Mouse (Mus musculus): ENCODE measurements at regions not wholly inside any gene's neighbourhood (a gene's known extent, or its start where the extent isn't known, plus 50 kb on each side); places are given as distances from the start of the nearest gene placed in this dataset.

DNA sequence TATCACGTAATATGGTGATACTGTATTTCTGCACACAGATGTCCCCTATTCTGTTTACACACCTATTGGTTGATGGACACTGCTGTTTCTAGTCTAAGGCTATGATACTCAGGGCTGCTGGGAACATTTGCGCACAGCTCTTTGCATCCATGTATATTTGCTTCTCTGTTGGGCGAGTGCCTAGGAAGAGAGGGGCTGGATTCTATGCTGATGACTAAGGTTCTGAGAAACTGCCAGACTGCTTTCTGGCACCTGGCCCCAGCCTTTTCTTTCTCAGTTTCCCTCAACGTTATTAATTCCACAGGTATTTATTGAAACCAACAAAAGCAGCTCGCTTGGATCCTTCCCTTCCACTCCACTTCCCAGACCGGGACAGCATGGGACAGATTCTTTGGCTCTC, 142.2 kb upstream of the Rybp start:
- TF ChIP-seq CTCF (IDR thresholded peaks at IDR 0.05; ENCODE audit: low read depth) (no peak), EP300 (optimal IDR thresholded peaks at IDR 0.05) (no peak)
